Mouse (Mus musculus) cerebellum, adult 2 months (tissue): ENCODE results near the gene Fmnl2. TPM values are rescaled to one million over a fixed set of nuclear protein-coding genes. Genes with fewer than 3 reads are reported as not detected.

ENCODE experiments used
- DNase-seq, 2 experiments: peaks; one replicate each; pipeline ENCODE4 v3.0.0; 2021
- H3K27ac ChIP-seq: fragments of 200-500 bp; 2 replicates; pipeline ENCODE4 v1.5.1; 2012; ENCODE audit warnings: low read length, control low read depth, inconsistent platforms; ENCODE audit not compliant: insufficient read depth
- H3K27me3 ChIP-seq: fragments of 200-500 bp; 2 replicates; pipeline ENCODE4 v1.6.1; 2012; ENCODE audit warnings: inconsistent platforms, mild to moderate bottlenecking, low read length, moderate library complexity; ENCODE audit not compliant: control insufficient read depth, insufficient read depth
- H3K4me1 ChIP-seq: fragments of 200-500 bp; 2 replicates; pipeline ENCODE4 v1.6.1; 2011; ENCODE audit warnings: low read length; ENCODE audit not compliant: control insufficient read depth, insufficient read depth
- H3K4me3 ChIP-seq: fragments of 200-500 bp; replicated peaks from 2 replicates; pipeline ENCODE3; 2011; ENCODE audit warnings: mild to moderate bottlenecking, low read depth, low read length, control low read depth; ENCODE audit not compliant: insufficient read depth
- CTCF ChIP-seq: fragments of 200-500 bp; IDR thresholded peaks from 2 replicates; pipeline ENCODE4 v1.5.1; 2011; ENCODE audit warnings: low read depth, mild to moderate bottlenecking, control low read depth, low read length, moderate library complexity, borderline replicate concordance; ENCODE audit not compliant: insufficient read depth
- POLR2A ChIP-seq: fragments of 200-500 bp; IDR thresholded peaks from 2 replicates; pipeline ENCODE4 v1.6.1; 2011; ENCODE audit warnings: low read length, control low read depth, borderline replicate concordance; ENCODE audit not compliant: insufficient read depth
- WGBS: fragments of 180-500 bp; shearing (Covaris S2); methylation state at CpG from one replicate; pipeline ENCODE4 v1.1.7; 2018; 5-methylcytosine and 5-hydroxymethylcytosine counted together
- polyA plus RNA-seq: library from polyadenylated mRNA; depleted of rRNA; stranded (reverse); fragments of >200 nt; gene quantifications from 2 replicates; pipeline ENCODE4 v1.2.3, GENCODE M21; 2012

Gene Fmnl2
- polyA plus RNA-seq, 1 experiment: 25.3 TPM

- 85% methylated on average over 5 of the region's 5 CpGs for WGBS
- DNase-seq: no peak
- H3K27me3 ChIP-seq: no peaks in the 10 kb centered on the region
- H3K4me1 ChIP-seq: no peaks in the 10 kb centered on the region
- no peak overlapping the region for H3K27ac ChIP-seq
- TF ChIP-seq POLR2A: no peak
- no peak for TF ChIP-seq CTCF
- no peak overlapping the region for H3K4me3 ChIP-seq
Measured at GRCm38 (mm10) chr2:52868181-52868580, 10.5 kb downstream of the Fmnl2 start.

DNA sequence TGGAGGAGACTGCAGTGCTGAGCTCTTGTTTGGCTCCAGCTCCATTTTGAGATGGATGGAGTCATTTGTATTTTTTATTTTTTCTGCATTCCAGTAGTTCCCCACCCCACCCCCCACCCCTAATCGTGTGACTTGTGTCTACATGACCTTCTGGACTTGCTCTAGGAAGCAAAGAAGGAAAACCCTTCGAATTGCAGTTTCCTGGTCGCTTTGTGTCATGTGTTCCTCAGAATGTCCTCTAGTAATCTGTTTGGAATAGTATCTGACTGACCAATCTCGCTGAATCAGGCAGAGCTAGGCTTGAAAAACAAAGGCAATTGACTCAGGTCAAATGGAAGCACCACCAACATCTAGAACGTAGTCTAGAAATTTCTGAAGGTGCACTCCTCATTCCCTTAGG, 15.0 kb downstream of the Fmnl2 start:
- no peak overlapping the region for H3K27ac ChIP-seq
- H3K4me3 ChIP-seq: no peak overlapping the region
- no peaks in the 10 kb centered on the region; the same call in 1 of the 2 replicates for H3K4me1 ChIP-seq
- H3K27me3 ChIP-seq: no peaks in the 10 kb centered on the region
- WGBS: 74% methylated on average over 5 of the region's 5 CpGs
- TF ChIP-seq CTCF (no peak), POLR2A (no peak)
- no peak for DNase-seq

- no peak overlapping the region for H3K27ac ChIP-seq
Measured at GRCm38 (mm10) chr2:52873276-52874063, 15.8 kb downstream of the Fmnl2 start.

GRCm38 (mm10) chr2:52874721-52875120, 17.1 kb downstream of the Fmnl2 start:
- H3K27ac ChIP-seq: no peak overlapping the region
- no peak for TF ChIP-seq POLR2A
- H3K4me3 ChIP-seq: no peak overlapping the region
- H3K4me1 ChIP-seq: no peaks in the 10 kb centered on the region; the same call in none of the 2 replicates
- no peak for DNase-seq
- H3K27me3 ChIP-seq: no peaks in the 10 kb centered on the region

More at GRCm38 (mm10) chr2:52873276-52874063, 15.8 kb downstream of the Fmnl2 start:
- DNase-seq: peak in 1 of 2 experiments; percentile 68
- no peak overlapping the region for H3K4me3 ChIP-seq
- no peaks in the 10 kb centered on the region; the same call in none of the 2 replicates for H3K4me1 ChIP-seq
- TF ChIP-seq CTCF (no peak), POLR2A (no peak)
- 50% methylated on average over 18 of the region's 18 CpGs for WGBS
- H3K27me3 ChIP-seq: no peaks in the 10 kb centered on the region

DNA sequence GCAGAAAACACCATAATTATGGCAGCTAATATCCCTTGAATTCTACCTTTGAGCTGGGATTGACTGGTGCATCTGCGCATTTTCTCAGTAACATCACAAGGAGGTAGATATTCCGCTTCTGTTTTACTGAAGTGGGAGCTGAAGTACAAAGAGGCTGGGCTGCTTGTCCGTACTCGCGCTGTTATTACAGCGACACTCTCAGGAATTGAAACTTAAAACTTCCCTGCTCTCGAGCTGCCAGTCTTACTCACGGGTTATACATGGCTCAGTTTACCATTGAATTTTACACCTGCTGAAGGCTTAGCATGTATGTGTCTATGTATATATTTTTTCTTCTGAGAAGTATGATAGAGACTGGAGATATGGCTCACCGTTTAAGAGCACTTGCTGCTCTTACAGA, 18.1 kb downstream of the Fmnl2 start:
- no peak overlapping the region for H3K27ac ChIP-seq
- no peaks in the 10 kb centered on the region; the same call in none of the 2 replicates for H3K4me1 ChIP-seq
- no peak for DNase-seq
- no peaks in the 10 kb centered on the region for H3K27me3 ChIP-seq
- WGBS: 92% methylated on average over 9 of the region's 9 CpGs
- no peak overlapping the region for H3K4me3 ChIP-seq
- no peak for TF ChIP-seq POLR2A
- no peak for TF ChIP-seq CTCF

- DNase-seq: no peak
- no peak overlapping the region for H3K4me3 ChIP-seq
- no peak overlapping the region for H3K27ac ChIP-seq
- H3K27me3 ChIP-seq: no peaks in the 10 kb centered on the region
- 82% methylated on average over 2 of the region's 2 CpGs for WGBS
- H3K4me1 ChIP-seq: peaks cover 3% of the 10 kb centered on the region; the same call in 1 of the 2 replicates
- TF ChIP-seq POLR2A (no peak), CTCF (no peak)
Measured at GRCm38 (mm10) chr2:52883401-52883800, 25.7 kb downstream of the Fmnl2 start.

- Histone ChIP-seq H3K4me3 (no peak overlapping the region), H3K27me3 (no peaks in the 10 kb centered on the region), H3K27ac (no peak overlapping the region), H3K4me1 (peaks cover 3% of the 10 kb centered on the region; the same call in 1 of the 2 replicates)
- 51% methylated on average over 4 of the region's 4 CpGs for WGBS
- DNase-seq: no peak
- TF ChIP-seq POLR2A: no peak
- TF ChIP-seq CTCF: no peak
Measured at GRCm38 (mm10) chr2:52884082-52884481, 26.4 kb downstream of the Fmnl2 start.

GRCm38 (mm10) chr2:52885071-52885470, 27.4 kb downstream of the Fmnl2 start:
- TF ChIP-seq POLR2A (no peak), CTCF (no peak)
- Histone ChIP-seq H3K4me1 (peaks cover 3% of the 10 kb centered on the region; the same call in 1 of the 2 replicates), H3K27me3 (no peaks in the 10 kb centered on the region), H3K27ac (no peak overlapping the region), H3K4me3 (no peak overlapping the region)
- no peak for DNase-seq
- WGBS: 78% methylated on average over 3 of the region's 3 CpGs
